Mouse (Mus musculus) kidney, postnatal 14 days (tissue): ENCODE measurements around the gene Vegfb.

Source experiments
- DNase-seq: peaks from one replicate; pipeline ENCODE4 v3.0.0; 2022; ENCODE audit warnings: mixed read lengths

The Vegfb gene

GRCm38 (mm10) chr19:6970460-6971085, 16.9 kb downstream of the Vegfb start:
- no peak for DNase-seq

- peak; percentile 89 for DNase-seq
Observed at GRCm38 (mm10) chr19:6969665-6970381, 17.6 kb downstream of the Vegfb start.

- DNase-seq, result no peak
Observed at GRCm38 (mm10) chr19:6969291-6969664, 18.2 kb downstream of the Vegfb start.

GRCm38 (mm10) chr19:6968491-6969271, 18.8 kb downstream of the Vegfb start:
- peak; percentile 66 for DNase-seq

- no peak for DNase-seq
Observed at GRCm38 (mm10) chr19:6956461-6956860, 31.0 kb downstream of the Vegfb start.

GRCm38 (mm10) chr19:6955424-6955823, 32.0 kb downstream of the Vegfb start:
- DNase-seq, result no peak

GRCm38 (mm10) chr19:6954046-6954445, 33.4 kb downstream of the Vegfb start:
- peak; percentile 78 for DNase-seq

GRCm38 (mm10) chr19:6952712-6953037, 34.8 kb downstream of the Vegfb start:
- peak; percentile 74 for DNase-seq

- peak; percentile 92 for DNase-seq
Observed at GRCm38 (mm10) chr19:6951994-6952711, 35.3 kb downstream of the Vegfb start.

GRCm38 (mm10) chr19:6951381-6951968, 36.0 kb downstream of the Vegfb start:
- DNase-seq, result peak; percentile 97

GRCm38 (mm10) chr19:6950613-6951153, 36.8 kb downstream of the Vegfb start:
- DNase-seq, result peak; percentile 72

- no peak for DNase-seq
Observed at GRCm38 (mm10) chr19:6949951-6950350, 37.5 kb downstream of the Vegfb start.

- no peak for DNase-seq
Observed at GRCm38 (mm10) chr19:6949532-6949931, 37.9 kb downstream of the Vegfb start.

- no peak for DNase-seq
Observed at GRCm38 (mm10) chr19:6948186-6948585, 39.3 kb downstream of the Vegfb start.

GRCm38 (mm10) chr19:6947742-6948141, 39.7 kb downstream of the Vegfb start:
- no peak for DNase-seq

GRCm38 (mm10) chr19:6943709-6944108, 43.7 kb downstream of the Vegfb start:
- no peak for DNase-seq

- no peak for DNase-seq
Observed at GRCm38 (mm10) chr19:6942764-6943163, 44.7 kb downstream of the Vegfb start.

GRCm38 (mm10) chr19:6942249-6942691, 45.2 kb downstream of the Vegfb start, which contains the start of gene Gpr137:
Gene Gpr137, minus strand, starts transcription at chr19:6942480.
- peak; percentile 98 for DNase-seq

- DNase-seq, result peak; percentile 95
Observed at GRCm38 (mm10) chr19:6941372-6942248, 45.8 kb downstream of the Vegfb start, which contains the start of gene Bad. Gene Bad, plus strand, starts transcription at chr19:6941861.

GRCm38 (mm10) chr19:6940396-6941351, 46.8 kb downstream of the Vegfb start:
- DNase-seq, result peak; percentile 37
